Mouse (Mus musculus): ENCODE results near the gene Hapln4.

GRCm38 (mm10) chr8:70087237-70087636 is 4.0 kb downstream of the Hapln4 start:
- TF ChIP-seq CTCF (IDR thresholded peaks at IDR 0.05; ENCODE audit: low read depth): no peak
- no peak for TF ChIP-seq EP300 (IDR thresholded peaks at IDR 0.05; ENCODE audit: low read depth)

All from liver, postnatal 0 days (tissue).